Mouse (Mus musculus): Measurements from ENCODE around the gene Snrpc.

DNA sequence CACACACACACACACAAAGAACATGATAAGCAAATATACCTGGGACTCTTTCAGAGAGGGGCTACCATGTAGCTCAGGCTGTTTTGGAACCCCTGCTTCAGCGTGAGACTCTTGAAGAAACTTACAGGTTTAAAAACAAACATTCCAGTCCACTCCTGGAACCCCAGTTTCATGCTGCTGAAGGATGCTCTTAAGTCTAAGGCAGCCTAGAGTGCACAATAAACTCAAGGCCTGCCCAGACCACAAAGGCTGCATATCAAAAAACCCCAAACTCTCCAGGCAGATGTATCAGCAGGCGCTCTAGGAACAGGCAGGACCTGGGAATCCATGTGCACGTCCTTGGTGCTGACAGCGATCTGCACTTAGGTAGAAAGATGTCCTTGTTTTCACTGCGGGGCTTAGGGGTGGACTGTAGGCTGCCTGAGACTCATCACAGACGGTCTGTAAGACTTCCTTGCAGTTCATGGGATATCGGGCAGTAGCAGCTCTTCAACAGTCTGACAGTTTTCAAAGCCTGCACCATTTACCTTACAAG is 33.7 kb upstream of the Snrpc start:
- no peak for TF ChIP-seq CTCF (conservative IDR thresholded peaks at IDR 0.05 in 1 of 2, IDR thresholded peaks at IDR 0.05 in 1 of 2; ENCODE audit: low read depth in 2 of 2, low read length in 2 of 2)
- TF ChIP-seq ETS1 (conservative IDR thresholded peaks at IDR 0.05; ENCODE audit: low read depth, low read length): no peak
- TF ChIP-seq CHD2 (IDR thresholded peaks at IDR 0.05; ENCODE audit: low read length): no peak

Measured in CH12.LX (cell line).